In the genomic region with DNA sequence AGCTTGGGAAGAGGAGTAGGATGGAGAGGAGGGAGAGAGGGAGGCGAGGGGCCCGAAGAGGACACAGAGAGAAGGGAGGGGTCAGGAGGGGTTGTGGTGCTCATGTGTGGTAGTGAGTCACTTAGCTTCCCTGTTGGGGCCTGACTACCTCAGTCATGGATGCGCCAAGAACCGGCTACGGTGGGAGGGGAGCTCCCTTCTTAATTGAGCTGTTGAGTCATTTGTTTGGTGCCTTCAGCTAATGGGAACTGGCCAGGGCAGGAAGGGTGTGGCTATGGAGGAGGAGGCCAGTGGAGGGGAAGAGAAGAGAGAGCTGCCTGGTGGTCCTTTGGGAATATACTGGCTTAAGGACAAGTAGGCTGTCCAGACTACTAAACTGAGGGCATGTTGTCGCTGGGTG, we compare ENCODE assay signal across 8 mouse cellular contexts.
DNase-seq lines count a peak whose midpoint lies in the region; ATAC-seq lines count a peak whose summit lies in the region.

No protein-coding gene starts in this region.

- ATAC-seq in midbrain, embryonic 13.5 days, result no peak
- ATAC-seq in midbrain, embryonic 14.5 days (ENCODE audit: low FRiP score, low TSS enrichment), result no peak
- no peak for ATAC-seq in embryonic facial prominence, embryonic 13.5 days (ENCODE audit: insufficient number of reproducible peaks, insufficient read depth, low FRiP score, low TSS enrichment, low read depth)
- peak; percentile 41; the same call in 1 of the 2 replicates for ATAC-seq in stomach, embryonic 16.5 days (ENCODE audit: insufficient read depth, low FRiP score)

- H3K27ac ChIP-seq in midbrain, embryonic 13.5 days, result 0 out of 2 replicates have a peak overlapping the region, but pooled peaks have one; percentile 5
- H3K27ac ChIP-seq in midbrain, embryonic 14.5 days (replicated peaks; ENCODE audit: low read depth, low read length), result no peak overlapping the region
- peak overlapping the region; percentile 84; the same call in 1 of the 2 replicates for H3K27ac ChIP-seq in embryonic facial prominence, embryonic 13.5 days
- H3K27ac ChIP-seq in stomach, embryonic 16.5 days (ENCODE audit: low read length), result peak overlapping the region; percentile 80

- H3K9me3 ChIP-seq in midbrain, embryonic 13.5 days, result no peaks in the 10 kb centered on the region
- no peaks in the 10 kb centered on the region for H3K9me3 ChIP-seq in midbrain, embryonic 14.5 days (ENCODE audit: control insufficient read depth, low read length)
- H3K9me3 ChIP-seq in embryonic facial prominence, embryonic 13.5 days, result 0 out of 2 replicates have a peak, but pooled peaks cover 2% of the 10 kb centered on the region
- 0 out of 2 replicates have a peak, but pooled peaks cover 2% of the 10 kb centered on the region for H3K9me3 ChIP-seq in stomach, embryonic 16.5 days (replicated peaks; ENCODE audit: control insufficient read depth, low read length)

- H3K4me1 ChIP-seq in midbrain, embryonic 13.5 days (replicated peaks), result peaks cover 54% of the 10 kb centered on the region
- peaks cover 23% of the 10 kb centered on the region for H3K4me1 ChIP-seq in midbrain, embryonic 14.5 days (ENCODE audit: control insufficient read depth, insufficient read depth, low read length)
- peaks cover 51% of the 10 kb centered on the region for H3K4me1 ChIP-seq in embryonic facial prominence, embryonic 13.5 days
- peaks cover 47% of the 10 kb centered on the region for H3K4me1 ChIP-seq in stomach, embryonic 16.5 days (ENCODE audit: control insufficient read depth, insufficient read depth, low read length)

- intact Hi-C loops in heart, postnatal 25 days (cut with DNase I), result loop anchor here (2.0 to 10.0 kb wide), 3 partner anchors 14 to 124 kb away; no protein-coding TSS in a partner anchor

- H3K4me3 ChIP-seq in midbrain, embryonic 13.5 days (replicated peaks), result no peak overlapping the region
- no peak overlapping the region for H3K4me3 ChIP-seq in midbrain, embryonic 14.5 days (replicated peaks; ENCODE audit: low read depth, low read length)
- H3K4me3 ChIP-seq in embryonic facial prominence, embryonic 13.5 days, result no peak overlapping the region
- no peak overlapping the region for H3K4me3 ChIP-seq in stomach, embryonic 16.5 days (replicated peaks; ENCODE audit: low read length)

- H3K9ac ChIP-seq in midbrain, embryonic 13.5 days (replicated peaks), result no peak overlapping the region
- H3K9ac ChIP-seq in midbrain, embryonic 14.5 days (replicated peaks; ENCODE audit: low read length), result no peak overlapping the region
- H3K9ac ChIP-seq in embryonic facial prominence, embryonic 13.5 days, result no peak overlapping the region
- H3K9ac ChIP-seq in stomach, embryonic 16.5 days (ENCODE audit: low read length), result peak overlapping the region; percentile 7; the same call in 1 of the 2 replicates

- 59% methylated on average over 6 of the region's 6 CpGs for WGBS in midbrain, embryonic 13.5 days
- WGBS in midbrain, embryonic 14.5 days, result 53% methylated on average over 6 of the region's 6 CpGs
- WGBS in embryonic facial prominence, embryonic 13.5 days, result 76% methylated on average over 6 of the region's 6 CpGs
- 57% methylated on average over 6 of the region's 6 CpGs for WGBS in stomach, embryonic 16.5 days

- no peak overlapping the region for H3K4me2 ChIP-seq in midbrain, embryonic 13.5 days (replicated peaks)
- no peak overlapping the region for H3K4me2 ChIP-seq in midbrain, embryonic 14.5 days (ENCODE audit: low read length)
- H3K4me2 ChIP-seq in embryonic facial prominence, embryonic 13.5 days, result no peak overlapping the region
- no peak overlapping the region for H3K4me2 ChIP-seq in stomach, embryonic 16.5 days (ENCODE audit: low read depth, low read length)

- H3K27me3 ChIP-seq in midbrain, embryonic 13.5 days, result no peaks in the 10 kb centered on the region
- H3K27me3 ChIP-seq in midbrain, embryonic 14.5 days (ENCODE audit: control insufficient read depth, insufficient read depth, low read length), result no peaks in the 10 kb centered on the region
- H3K27me3 ChIP-seq in embryonic facial prominence, embryonic 13.5 days, result no peaks in the 10 kb centered on the region
- H3K27me3 ChIP-seq in stomach, embryonic 16.5 days (ENCODE audit: control insufficient read depth, insufficient read depth, low read length), result no peaks in the 10 kb centered on the region

- no peak for DNase-seq in midbrain, embryonic 14.5 days
- DNase-seq in heart, postnatal 25 days (ENCODE audit: low spot score), result peak; percentile 83
- no peak for DNase-seq in layer of hippocampus, adult 9-11 months
- DNase-seq in cerebellum, adult 8-10 months, result no peak
- DNase-seq in right cerebral cortex, postnatal 10 days (ENCODE audit: low spot score in 2 of 2), result no peak

- no peaks in the 10 kb centered on the region for H3K36me3 ChIP-seq in midbrain, embryonic 13.5 days
- H3K36me3 ChIP-seq in midbrain, embryonic 14.5 days (ENCODE audit: control insufficient read depth, insufficient read depth, low read length), result no peaks in the 10 kb centered on the region
- H3K36me3 ChIP-seq in embryonic facial prominence, embryonic 13.5 days, result peaks cover 15% of the 10 kb centered on the region; the same call in 1 of the 2 replicates
- H3K36me3 ChIP-seq in stomach, embryonic 16.5 days (ENCODE audit: control insufficient read depth, insufficient read depth, low read length), result peaks cover 3% of the 10 kb centered on the region
